Mouse (Mus musculus) stomach, postnatal 0 days (tissue): ENCODE data around the gene Sohlh1.

Source experiments
- CTCF ChIP-seq: IDR thresholded peaks from 2 replicates; pipeline ENCODE4 v1.5.1; 2016; ENCODE audit warnings: antibody characterized with exemption, low read depth, mild to moderate bottlenecking, moderate library complexity
- EP300 ChIP-seq: optimal IDR thresholded peaks from 2 replicates; pipeline ENCODE3; 2016; ENCODE audit warnings: antibody characterized with exemption

DNA sequence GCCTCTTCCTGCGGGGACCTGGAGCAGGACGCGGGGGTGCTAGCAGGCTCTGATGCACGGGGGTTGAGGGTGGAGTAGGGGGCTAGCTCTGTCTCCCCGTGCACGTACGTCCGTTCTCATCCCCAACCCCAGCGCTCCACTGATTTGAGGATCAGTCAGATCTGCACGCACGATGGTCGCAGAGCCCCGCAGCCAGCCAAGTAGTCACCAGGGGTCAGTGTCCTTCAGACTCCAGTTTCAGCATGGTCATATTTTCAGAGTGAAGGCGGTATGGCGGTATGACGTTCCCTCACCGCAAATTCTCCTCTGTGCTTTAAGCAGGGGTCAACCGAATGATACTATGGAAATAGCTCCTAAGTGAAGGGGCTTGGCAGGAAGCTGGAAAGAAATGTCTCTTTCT lies 17.2 kb upstream of the Sohlh1 start:
- TF ChIP-seq CTCF (0 out of 2 replicates have a peak, but pooled peaks have one; percentile 15), EP300 (no peak)
